Mouse (Mus musculus): Measurements from ENCODE around the gene Batf. TPM values are rescaled to one million over a fixed set of nuclear protein-coding genes. Genes with fewer than 3 reads are reported as not detected.

Batf gene
- polyA plus RNA-seq, 1 experiment from 2014 or later: 2.5 TPM

- Histone ChIP-seq H3K27ac (replicated peaks; ENCODE audit: low read depth, low read length) (no peak overlapping the region), H3K36me3 (replicated peaks; ENCODE audit: control insufficient read depth, insufficient read depth, low read depth, low read length) (no peaks in the 10 kb centered on the region), H3K9ac (replicated peaks; ENCODE audit: low read length) (no peak overlapping the region), H3K4me1 (ENCODE audit: control insufficient read depth, insufficient read depth, low read length) (no peaks in the 10 kb centered on the region), H3K4me2 (ENCODE audit: low read depth, low read length) (no peak overlapping the region), H3K9me3 (replicated peaks; ENCODE audit: control insufficient read depth, low read length) (no peaks in the 10 kb centered on the region), H3K4me3 (ENCODE audit: low read depth, low read length) (no peak overlapping the region), H3K27me3 (ENCODE audit: control insufficient read depth, insufficient read depth, low read length) (no peaks in the 10 kb centered on the region)
- no peak for DNase-seq (ENCODE audit: low spot score)
- ATAC-seq (replicated peaks; ENCODE audit: insufficient number of reproducible peaks, low FRiP score, low TSS enrichment, low read depth): no peak
- 77% methylated on average over 2 of the region's 2 CpGs for WGBS
These were observed 26.1 kb downstream of the Batf start for GRCm38 (mm10) chr12:85712587-85712986.

- WGBS: 97% methylated on average over 5 of the region's 5 CpGs
- ATAC-seq (replicated peaks; ENCODE audit: insufficient number of reproducible peaks, low FRiP score, low TSS enrichment, low read depth): no peak
- H3K4me2 ChIP-seq (ENCODE audit: low read depth, low read length): no peak overlapping the region
These were observed 27.7 kb downstream of the Batf start for GRCm38 (mm10) chr12:85714126-85714525.

DNA sequence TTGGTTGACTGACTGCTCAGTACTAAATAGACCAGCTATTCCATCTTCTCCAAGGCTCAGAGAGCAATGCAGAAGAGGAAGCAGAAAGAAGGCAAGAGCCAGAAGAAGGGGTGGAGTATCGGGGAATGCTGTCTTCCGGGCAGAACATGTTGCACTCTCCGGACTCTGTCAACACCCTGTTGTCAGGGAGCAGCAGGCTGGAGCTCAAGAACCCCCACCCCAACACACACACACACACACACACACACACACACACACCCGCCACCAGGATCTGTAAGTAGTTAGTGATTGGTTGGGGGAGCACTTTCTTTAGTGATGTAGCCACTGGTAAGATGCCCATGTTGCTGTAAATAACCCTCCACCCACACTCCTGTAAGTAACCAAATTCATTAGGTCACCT lies 38.8 kb downstream of the Batf start:
- Histone ChIP-seq H3K9me3 (replicated peaks; ENCODE audit: control insufficient read depth, low read length) (no peaks in the 10 kb centered on the region), H3K4me2 (ENCODE audit: low read depth, low read length) (no peak overlapping the region), H3K4me1 (ENCODE audit: control insufficient read depth, insufficient read depth, low read length) (no peaks in the 10 kb centered on the region), H3K4me3 (ENCODE audit: low read depth, low read length) (no peak overlapping the region), H3K36me3 (replicated peaks; ENCODE audit: control insufficient read depth, insufficient read depth, low read depth, low read length) (no peaks in the 10 kb centered on the region), H3K27me3 (ENCODE audit: control insufficient read depth, insufficient read depth, low read length) (no peaks in the 10 kb centered on the region), H3K27ac (replicated peaks; ENCODE audit: low read depth, low read length) (no peak overlapping the region), H3K9ac (replicated peaks; ENCODE audit: low read length) (no peak overlapping the region)
- WGBS: 79% methylated on average over 4 of the region's 4 CpGs
- DNase-seq (ENCODE audit: low spot score) (no peak), ATAC-seq (replicated peaks; ENCODE audit: insufficient number of reproducible peaks, low FRiP score, low TSS enrichment, low read depth) (no peak)

More at GRCm38 (mm10) chr12:85714126-85714525, 27.7 kb downstream of the Batf start:
- Histone ChIP-seq H3K36me3 (replicated peaks; ENCODE audit: control insufficient read depth, insufficient read depth, low read depth, low read length) (no peaks in the 10 kb centered on the region), H3K9me3 (replicated peaks; ENCODE audit: control insufficient read depth, low read length) (no peaks in the 10 kb centered on the region), H3K27ac (replicated peaks; ENCODE audit: low read depth, low read length) (no peak overlapping the region), H3K4me3 (ENCODE audit: low read depth, low read length) (no peak overlapping the region), H3K9ac (replicated peaks; ENCODE audit: low read length) (no peak overlapping the region), H3K27me3 (ENCODE audit: control insufficient read depth, insufficient read depth, low read length) (no peaks in the 10 kb centered on the region), H3K4me1 (ENCODE audit: control insufficient read depth, insufficient read depth, low read length) (no peaks in the 10 kb centered on the region)
- DNase-seq (ENCODE audit: low spot score): no peak

- H3K9ac ChIP-seq (replicated peaks; ENCODE audit: low read length): no peak overlapping the region
- no peak overlapping the region for H3K4me2 ChIP-seq (ENCODE audit: low read depth, low read length)
- ATAC-seq (replicated peaks; ENCODE audit: insufficient number of reproducible peaks, low FRiP score, low TSS enrichment, low read depth): no peak
- no peaks in the 10 kb centered on the region for H3K27me3 ChIP-seq (ENCODE audit: control insufficient read depth, insufficient read depth, low read length)
- H3K4me3 ChIP-seq (ENCODE audit: low read depth, low read length): no peak overlapping the region
- 66% methylated on average over 6 of the region's 6 CpGs for WGBS
- H3K27ac ChIP-seq (replicated peaks; ENCODE audit: low read depth, low read length): no peak overlapping the region
- no peaks in the 10 kb centered on the region for H3K36me3 ChIP-seq (replicated peaks; ENCODE audit: control insufficient read depth, insufficient read depth, low read depth, low read length)
- DNase-seq (ENCODE audit: low spot score): no peak
- no peaks in the 10 kb centered on the region for H3K9me3 ChIP-seq (replicated peaks; ENCODE audit: control insufficient read depth, low read length)
- no peaks in the 10 kb centered on the region for H3K4me1 ChIP-seq (ENCODE audit: control insufficient read depth, insufficient read depth, low read length)
These were observed 40.4 kb downstream of the Batf start for GRCm38 (mm10) chr12:85726729-85727397.

GRCm38 (mm10) chr12:85728181-85728580 lies 41.7 kb downstream of the Batf start:
- DNase-seq (ENCODE audit: low spot score) (no peak), ATAC-seq (replicated peaks; ENCODE audit: insufficient number of reproducible peaks, low FRiP score, low TSS enrichment, low read depth) (no peak)
- Histone ChIP-seq H3K4me1 (ENCODE audit: control insufficient read depth, insufficient read depth, low read length) (no peaks in the 10 kb centered on the region), H3K9me3 (replicated peaks; ENCODE audit: control insufficient read depth, low read length) (no peaks in the 10 kb centered on the region), H3K4me3 (ENCODE audit: low read depth, low read length) (no peak overlapping the region), H3K36me3 (replicated peaks; ENCODE audit: control insufficient read depth, insufficient read depth, low read depth, low read length) (no peaks in the 10 kb centered on the region), H3K4me2 (ENCODE audit: low read depth, low read length) (no peak overlapping the region), H3K27me3 (ENCODE audit: control insufficient read depth, insufficient read depth, low read length) (no peaks in the 10 kb centered on the region), H3K27ac (replicated peaks; ENCODE audit: low read depth, low read length) (no peak overlapping the region), H3K9ac (replicated peaks; ENCODE audit: low read length) (no peak overlapping the region)
- WGBS: 85% methylated on average over 7 of the region's 7 CpGs

DNA sequence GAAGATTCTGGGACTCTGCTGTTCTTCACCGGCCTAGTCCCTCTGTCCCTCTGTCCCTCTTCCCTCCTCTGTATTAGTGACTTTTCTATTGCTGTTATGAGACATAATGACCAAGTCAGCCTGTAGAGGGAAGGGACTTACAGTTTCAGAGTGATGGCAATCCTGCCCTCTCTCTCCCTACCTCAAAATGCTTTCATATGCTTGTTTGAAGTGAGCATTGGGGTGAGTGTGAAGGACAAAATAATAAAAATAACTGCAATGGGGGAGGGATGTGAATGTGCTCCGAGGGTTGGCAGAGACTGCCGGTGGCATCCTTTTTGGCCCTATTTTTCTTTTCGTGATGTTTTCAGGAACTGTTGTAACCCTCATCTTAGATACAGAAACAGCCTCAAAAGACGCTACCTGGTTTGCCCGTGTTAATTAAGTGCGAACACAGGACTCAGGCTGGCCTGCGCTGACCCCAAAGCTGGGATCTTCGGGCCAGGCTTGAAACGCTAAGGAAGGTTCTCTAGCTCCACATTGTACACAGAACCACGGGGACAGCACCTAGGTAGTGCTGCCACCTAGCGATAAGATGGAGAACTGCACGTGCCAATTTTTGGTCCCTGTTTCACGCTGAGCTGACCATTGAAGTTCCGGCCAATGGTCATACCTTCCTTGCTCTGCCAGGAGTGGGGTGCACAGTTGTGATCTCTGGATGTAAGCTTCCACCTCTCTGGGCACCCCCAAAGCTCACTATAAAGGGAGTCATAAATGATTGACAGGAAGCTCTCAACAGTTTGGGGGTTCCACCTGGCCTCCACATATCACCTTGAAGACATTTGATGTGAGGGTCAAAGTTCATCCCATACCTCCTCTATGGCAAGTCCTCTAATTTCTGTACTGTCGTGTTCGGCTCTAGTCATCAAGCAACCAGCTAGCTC lies 42.8 kb downstream of the Batf start:
- DNase-seq (ENCODE audit: low spot score): peak; percentile 80
- H3K9me3 ChIP-seq (replicated peaks; ENCODE audit: control insufficient read depth, low read length): no peaks in the 10 kb centered on the region
- H3K4me2 ChIP-seq (ENCODE audit: low read depth, low read length): no peak overlapping the region

GRCm38 (mm10) chr12:85729945-85730290 lies 43.4 kb downstream of the Batf start:
- Histone ChIP-seq H3K36me3 (replicated peaks; ENCODE audit: control insufficient read depth, insufficient read depth, low read depth, low read length) (no peaks in the 10 kb centered on the region), H3K9me3 (replicated peaks; ENCODE audit: control insufficient read depth, low read length) (no peaks in the 10 kb centered on the region), H3K27ac (replicated peaks; ENCODE audit: low read depth, low read length) (no peak overlapping the region), H3K4me3 (ENCODE audit: low read depth, low read length) (no peak overlapping the region), H3K9ac (replicated peaks; ENCODE audit: low read length) (no peak overlapping the region), H3K27me3 (ENCODE audit: control insufficient read depth, insufficient read depth, low read length) (no peaks in the 10 kb centered on the region), H3K4me1 (ENCODE audit: control insufficient read depth, insufficient read depth, low read length) (no peaks in the 10 kb centered on the region), H3K4me2 (ENCODE audit: low read depth, low read length) (no peak overlapping the region)
- DNase-seq (ENCODE audit: low spot score) (no peak), ATAC-seq (replicated peaks; ENCODE audit: insufficient number of reproducible peaks, low FRiP score, low TSS enrichment, low read depth) (0 out of 2 replicates have a peak, but pooled peaks have one; percentile 34)
- 72% methylated on average over 6 of the region's 6 CpGs for WGBS

More for the DNA sequence above, 42.8 kb downstream of the Batf start:
- no peaks in the 10 kb centered on the region for H3K4me1 ChIP-seq (ENCODE audit: control insufficient read depth, insufficient read depth, low read length)
- no peak overlapping the region for H3K9ac ChIP-seq (replicated peaks; ENCODE audit: low read length)
- peak; percentile 44; the same call in 1 of the 2 replicates for ATAC-seq (replicated peaks; ENCODE audit: insufficient number of reproducible peaks, low FRiP score, low TSS enrichment, low read depth)
- H3K4me3 ChIP-seq (ENCODE audit: low read depth, low read length): no peak overlapping the region
- H3K36me3 ChIP-seq (replicated peaks; ENCODE audit: control insufficient read depth, insufficient read depth, low read depth, low read length): no peaks in the 10 kb centered on the region
- H3K27ac ChIP-seq (replicated peaks; ENCODE audit: low read depth, low read length): no peak overlapping the region
- no peaks in the 10 kb centered on the region for H3K27me3 ChIP-seq (ENCODE audit: control insufficient read depth, insufficient read depth, low read length)
- WGBS: 34% methylated on average over 17 of the region's 17 CpGs

DNA sequence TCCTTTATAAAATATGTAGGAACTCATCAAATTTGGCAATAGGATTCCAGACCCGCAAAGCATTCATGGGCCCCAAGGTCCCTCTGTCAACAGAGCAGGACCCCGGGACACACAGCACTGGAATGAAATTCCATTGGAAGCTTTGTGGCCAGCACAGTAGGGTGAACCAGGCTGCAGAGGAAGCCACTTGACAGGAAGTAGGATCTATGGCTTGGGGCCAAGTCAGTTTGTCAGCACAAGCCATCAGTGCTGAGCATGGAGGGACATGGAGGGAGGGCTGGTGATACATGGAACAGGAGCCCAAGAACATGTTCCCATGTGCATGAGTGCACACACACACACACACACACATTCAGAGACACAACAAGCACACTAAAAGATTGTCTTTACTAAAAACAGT lies 49.7 kb downstream of the Batf start:
- 75% methylated on average over 2 of the region's 2 CpGs for WGBS
- H3K4me3 ChIP-seq (ENCODE audit: low read depth, low read length): no peak overlapping the region
- no peak for ATAC-seq (replicated peaks; ENCODE audit: insufficient number of reproducible peaks, low FRiP score, low TSS enrichment, low read depth)
- no peaks in the 10 kb centered on the region for H3K36me3 ChIP-seq (replicated peaks; ENCODE audit: control insufficient read depth, insufficient read depth, low read depth, low read length)
- H3K9ac ChIP-seq (replicated peaks; ENCODE audit: low read length): no peak overlapping the region
- H3K27me3 ChIP-seq (ENCODE audit: control insufficient read depth, insufficient read depth, low read length): no peaks in the 10 kb centered on the region
- no peak overlapping the region for H3K27ac ChIP-seq (replicated peaks; ENCODE audit: low read depth, low read length)
- no peaks in the 10 kb centered on the region for H3K4me1 ChIP-seq (ENCODE audit: control insufficient read depth, insufficient read depth, low read length)
- H3K9me3 ChIP-seq (replicated peaks; ENCODE audit: control insufficient read depth, low read length): no peaks in the 10 kb centered on the region
- no peak overlapping the region for H3K4me2 ChIP-seq (ENCODE audit: low read depth, low read length)
- no peak for DNase-seq (ENCODE audit: low spot score)

All from embryonic facial prominence, embryonic 11.5 days (tissue).